Mouse (Mus musculus): ENCODE results near the gene Mcat. TPM values are rescaled to one million over a fixed set of nuclear protein-coding genes. Genes with fewer than 3 reads are reported as not detected.
A peak's percentile ranks its signal among the peaks of the same experiment; 100 is the strongest.

Gene Mcat
- total and polyA plus RNA-seq, 3 experiments = 28.4 to 41.6 (median 41.2) TPM

DNA sequence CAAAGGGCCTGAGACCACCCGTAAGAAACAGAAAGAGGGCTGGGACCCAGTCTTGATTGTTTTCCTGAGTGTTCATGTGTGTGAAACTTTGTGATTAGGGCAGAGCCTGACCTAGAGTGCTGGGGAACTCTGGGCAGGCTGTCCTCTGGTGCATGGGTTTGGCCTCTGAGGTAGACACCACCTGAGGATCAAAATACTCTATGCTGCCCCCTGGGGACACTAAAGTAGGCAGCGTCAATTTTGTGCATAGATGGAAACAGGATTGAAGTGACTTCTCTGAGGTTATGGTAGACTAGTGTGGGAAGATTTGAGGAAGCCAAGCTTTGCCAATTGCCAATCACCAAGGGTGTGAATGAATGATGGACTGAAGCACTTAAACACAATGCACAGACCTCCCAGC lies 7.1 kb upstream of the Mcat start:
- H3K36me3 ChIP-seq (replicated peaks in 1 of 2; ENCODE audit: control insufficient read depth in 1 of 2, insufficient read depth in 1 of 2, low read length in 1 of 2) = peaks cover 23 to 39% of the 10 kb centered on the region in 2 experiments
- no peak overlapping the region for H3K4me3 ChIP-seq (replicated peaks in 1 of 3; ENCODE audit: low read depth in 2 of 3, low read length in 2 of 3, poor library complexity in 1 of 3)
- TF ChIP-seq ZKSCAN1 (IDR thresholded peaks at IDR 0.05; ENCODE audit: borderline replicate concordance, low read depth, low read length) = no peak
- TF ChIP-seq MAFK (IDR thresholded peaks at IDR 0.05; ENCODE audit: insufficient replicate concordance, low read length) = no peak
- TF ChIP-seq RAD21 (IDR thresholded peaks at IDR 0.05; ENCODE audit: low read depth, low read length) = peak; percentile 36
- TF ChIP-seq CTCF (conservative IDR thresholded peaks at IDR 0.05 in 1 of 2, IDR thresholded peaks at IDR 0.05 in 1 of 2; ENCODE audit: low read depth in 2 of 2, low read length in 2 of 2) = peak; percentile 15 to 67; a peak in 2 of 4 replicates
- peak; percentile 58 for TF ChIP-seq SMC3 (IDR thresholded peaks at IDR 0.05; ENCODE audit: low read depth, low read length)
- peak; percentile 44 for DNase-seq (ENCODE audit: extremely low read depth)
- dilution Hi-C loops (cut with MboI; ENCODE audit: extremely low pct_ligation_motif_present, extremely low pct_unique_long_range_greater_than_20kb, low sequenced_read_pairs) (no loop called here), in situ Hi-C loops (cut with MboI; ENCODE audit: low pct_ligation_motif_present, low pct_unique_long_range_greater_than_20kb, low sequenced_read_pairs) (no loop called here)
- H3K4me1 ChIP-seq (ENCODE audit: control insufficient read depth in 1 of 2, insufficient read depth in 2 of 2) = peaks cover 0 to 17% of the 10 kb centered on the region in 2 experiments; a peak in 1 of 4 replicates
- H3K4me2 ChIP-seq (ENCODE audit: insufficient read depth, low read depth, poor library complexity, severe bottlenecking) = no peak overlapping the region
- no peaks in the 10 kb centered on the region for H3K79me2 ChIP-seq (replicated peaks; ENCODE audit: control insufficient read depth, extremely low read depth, insufficient read depth, poor library complexity, severe bottlenecking)
- H3K27me3 ChIP-seq (replicated peaks) = no peaks in the 10 kb centered on the region
- H3K9me3 ChIP-seq (replicated peaks; ENCODE audit: low read length) = no peaks in the 10 kb centered on the region
- H3K9ac ChIP-seq (ENCODE audit: insufficient read depth, low read depth) = no peak overlapping the region
- no peak overlapping the region for H3K27ac ChIP-seq (ENCODE audit: insufficient read depth, low read depth)

GRCm38 (mm10) chr15:83569682-83570081 lies 6.1 kb upstream of the Mcat start:
- Histone ChIP-seq H3K27me3 (replicated peaks) (no peaks in the 10 kb centered on the region), H3K9me3 (replicated peaks; ENCODE audit: low read length) (no peaks in the 10 kb centered on the region), H3K36me3 (replicated peaks in 1 of 2; ENCODE audit: control insufficient read depth in 1 of 2, insufficient read depth in 1 of 2, low read length in 1 of 2) (peaks cover 16 to 30% of the 10 kb centered on the region in 2 experiments), H3K4me1 (ENCODE audit: control insufficient read depth in 1 of 2, insufficient read depth in 2 of 2) (peaks cover 0 to 25% of the 10 kb centered on the region in 2 experiments; a peak in 1 of 4 replicates), H3K4me2 (ENCODE audit: insufficient read depth, low read depth, poor library complexity, severe bottlenecking) (no peak overlapping the region), H3K9ac (ENCODE audit: insufficient read depth, low read depth) (no peak overlapping the region), H3K27ac (ENCODE audit: insufficient read depth, low read depth) (no peak overlapping the region), H3K79me2 (replicated peaks; ENCODE audit: control insufficient read depth, extremely low read depth, insufficient read depth, poor library complexity, severe bottlenecking) (no peaks in the 10 kb centered on the region), H3K4me3 (replicated peaks in 1 of 3; ENCODE audit: low read depth in 2 of 3, low read length in 2 of 3, poor library complexity in 1 of 3) (no peak overlapping the region)
- in situ Hi-C loops (cut with MboI; ENCODE audit: low pct_ligation_motif_present, low pct_unique_long_range_greater_than_20kb, low sequenced_read_pairs) (no loop called here), dilution Hi-C loops (cut with MboI; ENCODE audit: extremely low pct_ligation_motif_present, extremely low pct_unique_long_range_greater_than_20kb, low sequenced_read_pairs) (no loop called here)
- TF ChIP-seq CHD2 (IDR thresholded peaks at IDR 0.05; ENCODE audit: low read length) (no peak), ZNF384 (IDR thresholded peaks at IDR 0.05; ENCODE audit: low read depth, low read length) (no peak), POLR2AphosphoS2 (IDR thresholded peaks at IDR 0.05; ENCODE audit: low read depth, low read length) (no peak), JUN (IDR thresholded peaks at IDR 0.05; ENCODE audit: insufficient read depth, low read depth, low read length) (no peak), USF2 (conservative IDR thresholded peaks at IDR 0.05; ENCODE audit: low read depth, low read length) (no peak), ELF1 (IDR thresholded peaks at IDR 0.05; ENCODE audit: low read depth, low read length) (no peak), MYC (IDR thresholded peaks at IDR 0.05; ENCODE audit: low read depth, low read length) (no peak), E2F4 (IDR thresholded peaks at IDR 0.05; ENCODE audit: insufficient replicate concordance, low read depth, low read length) (no peak), MXI1 (IDR thresholded peaks at IDR 0.05; ENCODE audit: low read depth, low read length) (no peak), IRF4 (IDR thresholded peaks at IDR 0.05; ENCODE audit: low read depth, low read length) (no peak), ZC3H11A (IDR thresholded peaks at IDR 0.05; ENCODE audit: low read depth, low read length) (no peak), SIN3A (IDR thresholded peaks at IDR 0.05; ENCODE audit: low read length) (no peak), BHLHE40 (IDR thresholded peaks at IDR 0.05; ENCODE audit: low read depth, low read length) (no peak)
- DNase-seq (ENCODE audit: extremely low read depth) = no peak
